Mouse (Mus musculus): ENCODE data around the gene Itpkc. TPM values are rescaled to one million over a fixed set of nuclear protein-coding genes. Genes with fewer than 3 reads are reported as not detected.
A peak's percentile ranks its signal among the peaks of the same experiment; 100 is the strongest.

The Itpkc gene
- total RNA-seq, 4 experiments from 2014 or later = 15.5 to 17.2 (median 16.2) TPM

DNA sequence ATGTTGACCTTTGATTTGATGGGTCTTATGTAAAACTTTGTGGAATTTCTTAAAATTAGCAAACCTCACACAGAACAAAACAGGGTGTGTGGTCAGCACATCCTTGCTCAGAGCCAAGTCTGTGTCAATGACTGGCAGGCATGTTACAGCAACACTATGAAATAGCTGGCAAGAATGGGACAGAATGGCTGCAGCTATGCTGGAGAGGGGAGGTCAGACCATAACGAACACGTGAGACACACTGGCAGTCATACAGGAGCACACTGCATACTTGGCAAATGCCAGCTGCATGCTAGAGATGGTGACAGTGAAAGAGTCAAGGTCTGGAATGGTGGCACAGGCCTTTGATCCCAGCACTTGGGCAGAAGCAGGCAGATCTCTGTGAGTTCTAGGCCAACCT, 7.3 kb upstream of the Itpkc start:
- DNase-seq = peak; percentile 65

GRCm38 (mm10) chr7:27233300-27233699, 4.8 kb upstream of the Itpkc start:
- no peak for DNase-seq

- peak; percentile 96 for DNase-seq
Observed at GRCm38 (mm10) chr7:27232781-27233281, 4.4 kb upstream of the Itpkc start, which contains the start of gene Coq8b. Coq8b (plus strand) TSS chr7:27233023.

DNA sequence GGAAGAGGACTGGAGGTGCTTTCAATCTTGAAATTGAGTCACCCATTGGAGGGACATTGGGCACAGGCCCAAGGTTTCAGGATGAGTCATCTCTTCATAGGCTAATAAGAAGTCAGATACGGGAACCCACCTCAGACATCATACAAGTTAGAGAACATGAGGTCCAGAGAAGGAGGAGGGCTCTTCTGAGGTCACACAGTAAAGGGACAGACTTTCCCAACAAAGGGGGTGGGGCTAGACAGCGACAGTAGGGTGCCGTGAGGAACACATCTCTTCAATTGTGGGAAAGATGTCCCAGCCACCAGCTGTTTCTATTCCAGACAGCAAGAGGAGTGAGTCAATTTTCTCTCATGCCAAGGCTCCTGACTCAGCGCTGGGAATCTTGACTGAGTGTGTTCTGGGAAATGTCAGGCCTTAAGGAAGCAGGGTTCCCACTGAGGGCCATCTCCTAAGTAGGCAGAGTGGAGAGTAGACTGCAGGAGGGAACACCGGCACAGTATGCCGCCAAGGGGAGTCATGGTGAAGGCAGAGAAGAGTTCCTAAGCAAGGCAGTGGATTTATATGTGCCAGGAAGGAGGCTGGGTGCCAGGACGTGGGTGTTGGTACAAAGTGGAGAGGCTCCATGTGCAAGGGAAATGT, 3.4 kb upstream of the Itpkc start:
- DNase-seq = peak; percentile 94

DNA sequence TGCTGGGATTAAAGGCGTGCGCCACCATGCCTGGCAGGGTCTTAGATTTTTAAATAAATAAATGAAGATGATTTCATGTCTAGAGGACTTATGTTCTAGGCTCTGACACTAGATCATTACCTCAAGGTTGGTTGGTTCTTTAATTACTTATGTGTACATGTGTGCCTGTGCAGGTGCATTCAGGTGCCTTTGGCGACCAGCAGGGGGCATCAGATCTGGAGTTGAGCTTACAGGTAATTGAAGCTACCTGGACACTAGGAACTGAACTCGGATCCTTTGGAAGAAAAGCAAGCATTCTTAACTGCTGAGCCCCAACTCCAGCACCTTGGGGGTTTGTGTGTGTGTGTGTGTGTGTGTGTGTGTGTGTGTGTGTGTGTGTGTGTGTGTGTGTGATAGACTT, 2.3 kb upstream of the Itpkc start:
- no peak for DNase-seq

DNA sequence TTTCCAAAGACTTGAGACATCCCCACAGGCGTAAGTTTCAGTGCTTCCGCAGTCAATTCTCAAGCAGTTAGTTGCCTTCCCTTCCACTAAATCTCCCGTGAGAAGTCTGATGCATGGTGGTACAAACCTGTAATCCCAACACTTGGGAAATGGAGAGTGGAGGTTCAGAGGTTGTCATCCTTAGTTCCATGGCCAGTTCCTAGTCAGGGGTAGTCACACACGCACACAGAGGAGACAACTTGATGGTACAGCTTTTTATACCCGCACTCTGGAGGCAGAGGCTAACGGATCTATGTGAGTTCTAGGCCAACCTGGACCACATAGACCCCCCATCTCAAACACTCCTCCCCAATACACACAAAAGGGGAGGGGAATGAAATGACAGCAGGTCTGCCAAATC, 404 bp upstream of the Itpkc start:
- no peak for DNase-seq

GRCm38 (mm10) chr7:27227676-27228075, 785 bp downstream of the Itpkc start:
- DNase-seq = peak; percentile 37

- DNase-seq = peak; percentile 24
Observed at GRCm38 (mm10) chr7:27227276-27227675, 1.2 kb downstream of the Itpkc start.

DNA sequence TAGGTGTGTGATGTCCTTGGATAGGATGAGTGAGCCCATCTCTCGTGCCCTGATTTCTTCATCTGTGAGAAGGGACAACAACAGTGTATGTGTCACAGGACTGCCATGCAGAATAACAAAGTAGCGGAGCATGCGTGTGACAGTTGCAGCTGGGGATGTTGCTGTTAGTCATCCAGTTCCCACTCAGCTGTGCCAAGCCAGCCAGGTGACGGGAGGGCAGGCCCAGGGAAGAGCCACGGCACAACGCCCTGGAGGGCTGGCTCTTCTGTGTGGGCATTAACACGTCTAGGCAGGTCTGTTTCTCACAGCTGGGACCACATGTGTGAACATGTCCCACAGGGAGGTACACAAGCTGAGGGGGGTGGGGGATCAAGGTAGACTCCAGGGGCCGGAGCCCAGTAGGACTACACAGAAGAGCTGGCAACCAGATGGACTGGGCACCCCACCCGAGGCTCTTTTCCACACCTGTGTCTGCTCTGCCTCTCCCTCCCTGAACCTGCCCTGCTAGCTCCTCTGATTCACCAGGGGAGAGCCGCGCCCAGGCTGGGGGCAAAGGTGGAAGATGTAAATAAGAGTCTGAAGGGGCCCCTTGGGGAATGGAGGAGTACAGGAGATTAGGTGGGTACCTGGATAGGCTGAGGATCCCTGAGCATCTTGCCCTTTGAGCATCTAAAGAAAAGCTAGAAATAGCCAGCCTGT, 3.4 kb downstream of the Itpkc start:
- DNase-seq = peak; percentile 70

DNA sequence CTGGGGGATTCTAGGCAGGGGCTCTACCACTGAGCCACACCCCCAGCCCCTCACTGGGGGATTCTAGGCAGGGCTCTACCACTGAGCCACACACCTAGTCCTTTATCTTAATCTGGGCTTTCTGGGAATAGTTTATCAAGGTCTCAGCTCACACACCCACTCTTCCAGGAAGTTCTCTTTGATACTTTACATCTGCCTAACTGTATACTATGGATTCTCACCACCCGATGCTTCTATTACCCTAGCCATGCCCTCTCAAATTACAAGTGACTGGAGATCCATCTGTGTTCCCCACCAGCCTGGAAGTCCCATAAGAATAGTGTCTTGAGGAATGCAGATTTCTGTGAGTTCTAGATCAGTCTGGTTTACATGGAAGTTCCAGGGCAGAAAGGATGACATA, 5.9 kb downstream of the Itpkc start:
- no peak for DNase-seq

GRCm38 (mm10) chr7:27221939-27222338, 6.5 kb downstream of the Itpkc start:
- DNase-seq = no peak

- no peak for DNase-seq
Observed at GRCm38 (mm10) chr7:27219937-27220336, 8.5 kb downstream of the Itpkc start.

DNA sequence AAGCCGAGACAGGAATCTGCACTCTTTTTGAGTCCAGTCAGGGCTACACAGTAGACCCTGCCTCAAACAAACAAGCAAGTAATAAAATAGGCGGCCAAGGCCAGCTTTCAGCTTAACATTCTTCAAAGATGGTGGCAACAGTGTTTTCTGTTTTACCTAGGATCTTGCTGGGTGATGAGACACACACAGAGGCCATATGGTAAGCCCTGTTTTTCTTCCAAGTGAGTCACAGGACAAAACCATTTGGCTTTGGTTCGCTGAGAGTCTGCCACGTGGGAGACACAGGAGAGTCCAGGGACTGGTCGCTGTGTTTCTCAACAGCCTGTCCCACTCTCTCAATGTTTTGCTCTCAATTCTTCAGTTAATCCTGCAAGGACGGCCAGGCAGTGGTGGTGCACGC, 9.9 kb downstream of the Itpkc start:
- DNase-seq = no peak

DNA sequence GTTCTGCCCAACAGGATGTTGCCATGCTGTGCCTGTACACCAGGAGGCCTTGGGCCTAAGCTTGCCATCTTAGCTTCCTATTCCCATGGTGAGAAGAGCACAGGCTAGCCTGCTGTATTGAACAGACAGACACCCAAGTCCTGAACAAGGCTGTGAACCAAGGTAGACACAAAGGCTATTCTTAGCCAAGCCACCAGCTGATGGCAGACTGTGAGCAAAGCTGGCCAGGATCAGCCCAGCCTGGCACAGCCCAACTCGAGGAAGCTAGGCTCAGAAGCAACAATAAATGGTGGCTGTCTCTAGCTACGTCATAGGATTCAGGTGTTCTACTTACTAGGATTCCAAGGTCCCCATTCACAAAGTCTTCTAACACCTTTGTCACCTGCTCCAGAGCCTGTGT, 15.8 kb downstream of the Itpkc start:
- DNase-seq = no peak

- no peak for DNase-seq
Observed at GRCm38 (mm10) chr7:27203730-27204449, 24.6 kb downstream of the Itpkc start.

DNA sequence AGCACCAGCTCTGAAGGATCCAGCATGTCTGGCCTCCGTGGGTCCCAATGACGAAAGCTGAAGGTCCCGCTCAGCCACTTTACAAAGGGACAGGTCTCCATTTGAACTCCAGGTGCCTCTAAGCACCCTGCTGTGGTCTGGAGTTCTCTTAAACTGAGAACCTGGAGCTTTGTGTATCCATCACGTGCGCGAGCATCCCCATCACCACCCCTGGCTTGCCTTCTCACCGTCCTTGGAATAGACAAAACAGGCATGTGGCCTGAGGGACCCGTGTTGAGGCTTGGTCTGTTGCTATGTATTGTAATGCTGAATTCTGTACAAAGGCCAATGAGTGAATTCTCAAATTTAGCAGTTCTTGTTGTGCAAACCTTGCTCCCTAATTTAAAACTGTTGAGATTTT, 29.7 kb downstream of the Itpkc start:
- no peak for DNase-seq

- DNase-seq = no peak
Observed at GRCm38 (mm10) chr7:27198355-27198754, 30.1 kb downstream of the Itpkc start.

GRCm38 (mm10) chr7:27197634-27198033, 30.8 kb downstream of the Itpkc start:
- peak; percentile 45 for DNase-seq

GRCm38 (mm10) chr7:27197136-27197535, 31.3 kb downstream of the Itpkc start:
- no peak for DNase-seq

DNA sequence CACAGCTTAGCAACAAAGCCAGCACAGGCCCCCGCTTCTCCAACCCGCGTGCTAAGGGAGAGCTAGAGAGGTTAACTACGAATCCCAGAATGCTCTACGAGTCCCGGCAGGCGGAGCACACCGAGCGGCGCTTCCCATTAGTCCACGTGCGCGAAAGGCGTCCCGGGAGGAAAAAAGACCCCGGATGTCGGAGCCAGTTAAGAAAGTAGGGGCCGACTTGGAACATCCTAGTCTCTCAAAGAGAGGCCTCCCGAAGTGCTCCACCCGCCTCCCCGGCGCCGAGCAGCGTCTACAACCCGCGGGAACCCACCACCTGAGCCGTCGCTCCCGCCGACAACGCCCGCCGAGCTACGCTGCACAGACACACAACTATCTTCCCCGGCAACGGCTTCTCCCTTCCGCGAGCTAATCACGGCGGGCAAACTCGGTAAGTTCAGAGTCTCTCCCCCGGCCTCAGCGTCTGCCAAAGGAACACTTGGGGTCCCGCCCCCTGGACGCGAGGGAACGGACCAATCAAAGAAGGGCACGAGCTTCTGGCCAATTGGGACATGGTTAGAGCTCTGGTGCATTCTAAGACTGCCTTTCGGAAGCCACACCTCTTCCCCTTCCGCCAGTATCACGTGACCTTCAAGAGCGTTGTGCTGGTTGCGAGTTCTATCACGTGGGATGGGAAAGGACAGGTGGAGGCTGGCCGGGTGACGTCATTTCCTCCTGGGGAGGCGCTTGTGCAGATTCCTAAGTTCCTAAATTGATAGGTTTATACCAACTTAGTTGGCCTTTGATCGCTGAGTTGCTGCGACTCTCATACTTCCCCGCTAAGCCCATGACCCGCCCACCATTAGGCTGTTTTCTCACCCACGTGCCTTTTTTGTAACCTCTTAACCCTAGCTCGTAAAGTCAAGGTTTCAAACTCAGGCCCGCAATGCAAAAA, 32.5 kb downstream of the Itpkc start, which contains the start of the genes BC024978 and Snrpa:
BC024978 (plus strand) TSS at position 101 of the 931 bp plus-strand sequence.
Snrpa (minus strand) TSS at position 591 of the 931 bp plus-strand sequence.
- peak; percentile 99 for DNase-seq

DNA sequence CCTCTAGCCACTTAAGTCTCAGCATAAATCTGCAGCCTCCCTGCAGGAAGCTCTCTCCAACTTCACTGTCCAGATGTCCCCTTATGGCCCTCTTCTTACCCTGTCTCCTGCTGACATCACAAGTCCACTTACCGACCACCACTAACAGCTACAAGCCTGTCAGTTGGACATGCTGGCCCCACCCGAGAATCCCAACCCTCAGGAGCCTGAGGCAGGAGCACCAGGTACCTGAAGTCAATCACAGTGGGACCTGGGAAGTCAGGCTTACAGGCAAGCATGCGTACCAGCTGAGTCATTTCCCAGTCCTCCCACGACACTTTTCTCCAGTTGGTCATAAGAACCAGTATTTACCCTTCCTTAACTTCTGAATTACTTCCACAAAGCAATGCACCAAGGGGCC, 34.7 kb downstream of the Itpkc start:
- no peak for DNase-seq

- no peak for DNase-seq
Observed at GRCm38 (mm10) chr7:27192434-27192833, 36.0 kb downstream of the Itpkc start.

All from adrenal gland, adult 8-10 months (tissue).